Mouse (Mus musculus): ENCODE results near the gene Rnf167. TPM values are rescaled to one million over a fixed set of nuclear protein-coding genes. Genes with fewer than 3 reads are reported as not detected.

Gene Rnf167
- total RNA-seq, 2 experiments from 2014 or later, result 88.7 to 91.8 TPM

Other genes with a start within 250 kb of the Rnf167 start
- 10 to 100 TPM; 32.0 to 37.2 TPM for gene Pelp1, start 237.2 kb upstream of the Rnf167 start, total RNA-seq (2021)
- 100 to 1,000 TPM in 1 of 2 experiments, 10 to 100 TPM in 1; 93.5 to 100 TPM for gene Arrb2, start 214.6 kb upstream of the Rnf167 start, total RNA-seq (2021)
- gene Med11, start 195.3 kb upstream of the Rnf167 start, total RNA-seq (2021), result 10 to 100 TPM; 13.7 to 16.7 TPM
- under 1 TPM; 0.20 to 0.27 TPM for gene Zmynd15, start 187.8 kb upstream of the Rnf167 start, total RNA-seq (2021)
- 1 to 10 TPM in 1 of 2 experiments, under 1 TPM in 1; 0.82 to 1.3 TPM for gene Cxcl16, start 187.3 kb upstream of the Rnf167 start, total RNA-seq (2021)
- gene Tm4sf5, start 142.0 kb upstream of the Rnf167 start, total RNA-seq (2021), result not detected
- not detected for gene Vmo1, start 132.6 kb upstream of the Rnf167 start, total RNA-seq (2021)
- not detected for gene Gltpd2, start 128.0 kb upstream of the Rnf167 start, total RNA-seq (2021)
- gene Psmb6, start 121.9 kb upstream of the Rnf167 start, total RNA-seq (2021), result 100 to 1,000 TPM; 198 TPM
- gene Gm40193, start 114.3 kb upstream of the Rnf167 start, total RNA-seq (2021), result not detected
- gene Pld2, start 107.2 kb upstream of the Rnf167 start, total RNA-seq (2021), result 10 to 100 TPM; 16.7 to 17.8 TPM
- 100 to 1,000 TPM; 477 to 515 TPM for gene Mink1, start 84.4 kb upstream of the Rnf167 start, total RNA-seq (2021)
- under 1 TPM; 0.58 to 0.77 TPM for gene 4930544D05Rik, start 31.4 kb upstream of the Rnf167 start, total RNA-seq (2021)
- gene Chrne, start 28.0 kb upstream of the Rnf167 start, total RNA-seq (2021), result not detected
- not detected for gene Gp1ba, start 8.1 kb upstream of the Rnf167 start, total RNA-seq (2021)
- 100 to 1,000 TPM; 121 to 123 TPM for gene Slc25a11, start 244 bp downstream of the Rnf167 start, total RNA-seq (2021)
- 100 to 1,000 TPM; 326 to 341 TPM for gene Pfn1, start 7.4 kb downstream of the Rnf167 start, total RNA-seq (2021)
- 1 to 10 TPM; 6.0 to 9.9 TPM for gene Eno3, start 10.0 kb downstream of the Rnf167 start, total RNA-seq (2021)
- 10 to 100 TPM; 50.5 to 51.9 TPM for gene Spag7, start 22.2 kb downstream of the Rnf167 start, total RNA-seq (2021)
- gene Camta2, start 40.9 kb downstream of the Rnf167 start, total RNA-seq (2021), result 100 to 1,000 TPM; 330 to 389 TPM
- gene Inca1, start 52.9 kb downstream of the Rnf167 start, total RNA-seq (2021), result 1 to 10 TPM; 3.7 to 4.3 TPM
- 10 to 100 TPM; 70.4 to 82.8 TPM for gene Kif1c, start 53.3 kb downstream of the Rnf167 start, total RNA-seq (2021)
- gene Zfp3, start 117.0 kb downstream of the Rnf167 start, total RNA-seq (2021), result 10 to 100 TPM; 22.5 to 24.6 TPM
- gene Scimp, start 165.4 kb downstream of the Rnf167 start, total RNA-seq (2021), result not detected
- gene Rabep1, start 197.5 kb downstream of the Rnf167 start, total RNA-seq (2021), result 100 to 1,000 TPM; 128 to 130 TPM

All from layer of hippocampus, adult 18-20 months (tissue).